10 mouse cellular contexts compared by ENCODE assay signal in the genomic region with DNA sequence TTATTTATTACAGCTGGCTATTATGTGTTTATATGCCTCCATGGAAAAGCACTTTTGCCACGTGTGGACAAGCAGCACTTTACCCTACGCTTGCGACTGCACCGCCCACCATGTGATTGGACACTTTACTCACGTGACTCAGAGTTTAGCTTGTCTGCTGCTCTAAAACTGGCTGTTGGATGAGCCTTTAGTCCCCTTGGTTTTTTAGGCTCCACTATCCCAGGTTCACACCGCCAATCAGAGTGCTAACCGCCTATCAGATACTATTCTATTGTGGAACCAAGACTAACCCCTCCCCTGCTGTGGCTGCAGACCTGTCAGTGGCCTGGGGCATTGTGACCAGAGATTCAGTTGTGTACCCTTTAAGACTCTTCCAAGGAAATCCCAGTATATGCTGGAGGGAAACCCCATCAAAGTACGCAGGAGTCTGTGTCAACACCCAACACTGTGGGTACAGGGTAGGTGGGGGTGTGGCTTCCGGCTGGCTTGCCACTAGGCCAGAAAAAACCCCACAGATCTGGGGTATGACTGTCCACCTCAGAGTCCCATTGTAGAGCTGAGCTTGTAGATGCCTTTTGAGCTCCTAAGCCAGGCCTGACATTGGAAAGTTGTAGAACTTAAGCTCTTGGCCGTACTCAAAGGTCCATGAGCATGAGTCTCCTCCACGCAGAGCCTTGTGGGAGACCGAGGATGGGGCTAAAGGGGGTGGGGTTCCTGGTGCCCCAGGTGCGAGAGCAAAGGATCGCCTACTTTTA. TPM values are rescaled to one million over a fixed set of nuclear protein-coding genes. Genes with fewer than 3 reads are reported as not detected.
DNase-seq lines count a peak whose midpoint lies in the region; ATAC-seq and TF ChIP-seq lines count a peak whose summit lies in the region.
"Had no signal": no experiment of that assay in that cellular context is flagged by ENCODE, and none has a peak within 500 bp of the region (broad histone marks: within the 10 kb centered on the region; RNA-seq: fewer than 3 reads in every experiment).

No protein-coding gene starts in this region.

- no peak for DNase-seq in gastrocnemius, adult 2 months
- DNase-seq in gastrocnemius, postnatal 4 days (ENCODE audit: low spot score in 2 of 2): no peak
- peak; percentile 95 for DNase-seq in induced T-regulatory cell, adult 2 months (ENCODE audit: low read depth)
- peak; percentile 61 for DNase-seq in thymus, postnatal 25 days
- no peak for DNase-seq in layer of hippocampus, postnatal 10 days (ENCODE audit: low spot score in 2 of 2)
- DNase-seq in right cerebral cortex, postnatal 14 days: no peak
- DNase-seq in heart, adult 18-20 months: no peak
- DNase-seq: gastrocnemius, postnatal 14 days; layer of hippocampus, postnatal 36 days had no signal

- intact Hi-C loops in gastrocnemius, adult 2 months (cut with DNase I): no loop called here

- H3K27ac ChIP-seq in gastrocnemius, adult 2 months: peak overlapping the region; percentile 91

- H3K4me3 ChIP-seq in gastrocnemius, adult 2 months: no peak overlapping the region

- no peak for TF ChIP-seq CTCF in gastrocnemius, adult 2 months (IDR thresholded peaks at IDR 0.05)

- 0 out of 2 replicates have a peak, but pooled peaks have one; percentile 14 for ATAC-seq in megakaryocyte-erythroid progenitor cell, adult 5-6 weeks (replicated peaks; ENCODE audit: low FRiP score, low TSS enrichment, poor library complexity, severe bottlenecking)

RNA-seq across cellular contexts. Expression of a gene that starts 32.8 kb away (rescaled TPM):
- 1 to 10 TPM in 1 of 2 experiments, under 1 TPM in 1; 0.74 to 1.1 TPM for total RNA-seq in gastrocnemius, adult 2 months (2021)
- total RNA-seq in gastrocnemius, postnatal 4 days (2021): 1 to 10 TPM; 4.2 to 4.5 TPM
- total RNA-seq in megakaryocyte-erythroid progenitor cell, adult 5-6 weeks (2014; fragmentation: Nextera tagmentation): 3.1 and 3.4 TPM in 2 replicates
- 2.7 and 6.0 TPM in 2 replicates for total RNA-seq in megakaryocyte-erythroid progenitor cell, adult 5-6 weeks (2017)
- 10 to 100 TPM in 1 of 2 experiments, 1 to 10 TPM in 1; 7.8 to 13.0 TPM for total RNA-seq in layer of hippocampus, postnatal 10 days (2021)
- total RNA-seq in heart, adult 18-20 months (2021): 1 to 10 TPM; 1.5 to 2.6 TPM

RNA-seq across cellular contexts. Expression of a gene that starts 45.8 kb away (rescaled TPM):
- total RNA-seq in gastrocnemius, adult 2 months (2021): 100 to 1,000 TPM in 1 of 2 experiments, 10 to 100 TPM in 1; 78.5 to 109 TPM
- 100 to 1,000 TPM; 302 to 317 TPM for total RNA-seq in gastrocnemius, postnatal 4 days (2021)
- 86.6 and 105 TPM in 2 replicates for total RNA-seq in megakaryocyte-erythroid progenitor cell, adult 5-6 weeks (2014; fragmentation: Nextera tagmentation)
- total RNA-seq in megakaryocyte-erythroid progenitor cell, adult 5-6 weeks (2017): 31.9 and 32.4 TPM in 2 replicates
- total RNA-seq in layer of hippocampus, postnatal 10 days (2021): 100 to 1,000 TPM; 505 to 511 TPM
- total RNA-seq in heart, adult 18-20 months (2021): 100 to 1,000 TPM; 193 to 203 TPM

Comparison
In these comparisons a context has a peak if more than half of its experiments do, and no peak if none do; other contexts are left out.
1. DNase-seq: peak in induced T-regulatory cell, adult 2 months (single experiment) and thymus, postnatal 25 days (single experiment); none in gastrocnemius, adult 2 months (single experiment), gastrocnemius, postnatal 4 days (0 of 2), layer of hippocampus, postnatal 10 days (0 of 2), right cerebral cortex, postnatal 14 days (single experiment) and heart, adult 18-20 months (0 of 2).